ENCODE assay signal across 11 mouse cellular contexts in genomic region chr3:89578803-89579202, GRCm38 (mm10). TPM values are rescaled to one million over a fixed set of nuclear protein-coding genes. Genes with fewer than 3 reads are reported as not detected.
DNase-seq lines count a peak whose midpoint lies in the region; ATAC-seq and TF ChIP-seq lines count a peak whose summit lies in the region.
"Had no signal": no experiment of that assay in that cellular context is flagged by ENCODE, and none has a peak within 500 bp of the region (broad histone marks: within the 10 kb centered on the region; RNA-seq: fewer than 3 reads in every experiment).

No protein-coding gene starts in this region.

- H3K79me2 ChIP-seq in heart, adult 2 months (replicated peaks; ENCODE audit: control insufficient read depth, insufficient read depth, low read length), result no peaks in the 10 kb centered on the region

- H3K27me3 ChIP-seq in heart, adult 2 months (ENCODE audit: control insufficient read depth, insufficient read depth, low read length), result no peaks in the 10 kb centered on the region
- H3K27me3 ChIP-seq in heart, embryonic 10.5 days (ENCODE audit: insufficient read depth, poor library complexity, severe bottlenecking), result peaks cover 8% of the 10 kb centered on the region; the same call in 1 of the 2 replicates
- H3K27me3 ChIP-seq in Patski, result peaks cover 31% of the 10 kb centered on the region

- CTCF ChIA-PET in Patski (lab: Charles Lee), result interaction anchor here (0.7 to 2.2 kb wide), 4 partner anchors 8 to 35 kb away, joined by 3 to 7 read pairs (median 4); no protein-coding TSS in a partner anchor

- in situ Hi-C loops in Patski (cut with MboI; ENCODE audit: low pct_unique_long_range_greater_than_20kb), result no loop called here

- TF ChIP-seq POLR2A in heart, adult 2 months (IDR thresholded peaks at IDR 0.05; ENCODE audit: insufficient read depth, low read depth, low read length), result no peak

- TF ChIP-seq CTCF in heart, adult 2 months (IDR thresholded peaks at IDR 0.05), result no peak
- TF ChIP-seq CTCF in Patski (IDR thresholded peaks at IDR 0.05), result no peak

- TF ChIP-seq EP300 in heart, adult 2 months (IDR thresholded peaks at IDR 0.05; ENCODE audit: insufficient read depth, low read depth, low read length), result no peak

- no peaks in the 10 kb centered on the region for H3K9me3 ChIP-seq in heart, embryonic 10.5 days

- no peak overlapping the region for H3K9ac ChIP-seq in heart, adult 2 months (ENCODE audit: low read depth, low read length)

- H3K4me1 ChIP-seq in heart, adult 2 months (ENCODE audit: control insufficient read depth, insufficient read depth, low read length), result no peaks in the 10 kb centered on the region
- H3K4me1 ChIP-seq in heart, embryonic 10.5 days, result peaks cover 14% of the 10 kb centered on the region

- no peak overlapping the region for H3K4me3 ChIP-seq in heart, adult 2 months
- H3K4me3 ChIP-seq in heart, embryonic 10.5 days, result no peak overlapping the region
- H3K4me3 ChIP-seq: erythroblast, embryonic 14.5 days; myocyte had no signal

- H3K36me3 ChIP-seq in heart, adult 2 months (ENCODE audit: control insufficient read depth, insufficient read depth, low read length), result no peaks in the 10 kb centered on the region
- no peaks in the 10 kb centered on the region for H3K36me3 ChIP-seq in heart, embryonic 10.5 days

- no peak overlapping the region for H3K27ac ChIP-seq in heart, adult 2 months
- H3K27ac ChIP-seq in heart, embryonic 10.5 days, result no peak overlapping the region

- 60% methylated on average over 10 of the region's 10 CpGs for WGBS in heart, adult 2 months
- 57% methylated on average over 10 of the region's 10 CpGs for WGBS in heart, embryonic 10.5 days

- peak; percentile 25 to 35 for DNase-seq in heart, adult 2 months
- no peak for DNase-seq in heart, embryonic 10.5 days (ENCODE audit: low spot score)
- peak; percentile 62 for DNase-seq in Patski (ENCODE audit: low read depth, low spot score)
- DNase-seq in forelimb bud, embryonic 11.5 days (ENCODE audit: low read depth, low spot score), result peak; percentile 45
- DNase-seq in lung, postnatal 14 days, result peak; percentile 42
- DNase-seq in left cerebral cortex, postnatal 25 days (ENCODE audit: low spot score in 2 of 2), result no peak
- DNase-seq in right cerebral cortex, postnatal 36 days (ENCODE audit: low spot score in 2 of 2), result no peak
- no peak for DNase-seq in right cerebral cortex, adult 2 months (ENCODE audit: low spot score in 2 of 2)

- POLR2A ChIA-PET in Patski (lab: Charles Lee), result no interaction called here

- ATAC-seq in Patski, result peak; percentile 47

- intact Hi-C loops in heart, adult 2 months (cut with DNase I), result no loop called here
- intact Hi-C loops in left cerebral cortex, postnatal 25 days (cut with DNase I), result no loop called here

RNA-seq across cellular contexts. Expression of gene Kcnn3, which starts 58.8 kb away (rescaled TPM):
- 1 to 10 TPM; 2.0 to 3.3 TPM for total RNA-seq in heart, adult 2 months (2021)
- polyA plus RNA-seq in heart, adult 2 months (2012; rRNA removed), result 0.84 and 2.0 TPM in 2 replicates
- polyA plus RNA-seq in heart, embryonic 10.5 days (2016; fragmentation: Nextera tagmentation; extraction: Ambion mirVana), result 0.58 and 1.1 TPM in 2 replicates
- 0.04 TPM for polyA plus RNA-seq in Patski (2021)
- 10 to 100 TPM; 20.3 to 22.8 TPM for total RNA-seq in left cerebral cortex, postnatal 25 days (2021)
- total RNA-seq: hematopoietic stem cell, adult 5-6 weeks had no signal

Comparison
In these comparisons a context has a peak if more than half of its experiments do, and no peak if none do; other contexts are left out.
1. DNase-seq: peak in heart, adult 2 months (2 of 2), Patski (single experiment), forelimb bud, embryonic 11.5 days (single experiment) and lung, postnatal 14 days (single experiment); none in heart, embryonic 10.5 days (single experiment), left cerebral cortex, postnatal 25 days (0 of 2), right cerebral cortex, postnatal 36 days (0 of 2) and right cerebral cortex, adult 2 months (0 of 2).